Mouse (Mus musculus) right cerebral cortex, postnatal 14 days (tissue): ENCODE measurements around the gene 4931414P19Rik.

Experiments used
- DNase-seq: peaks from one replicate; pipeline ENCODE4 v3.0.0; 2022

Gene 4931414P19Rik

DNA sequence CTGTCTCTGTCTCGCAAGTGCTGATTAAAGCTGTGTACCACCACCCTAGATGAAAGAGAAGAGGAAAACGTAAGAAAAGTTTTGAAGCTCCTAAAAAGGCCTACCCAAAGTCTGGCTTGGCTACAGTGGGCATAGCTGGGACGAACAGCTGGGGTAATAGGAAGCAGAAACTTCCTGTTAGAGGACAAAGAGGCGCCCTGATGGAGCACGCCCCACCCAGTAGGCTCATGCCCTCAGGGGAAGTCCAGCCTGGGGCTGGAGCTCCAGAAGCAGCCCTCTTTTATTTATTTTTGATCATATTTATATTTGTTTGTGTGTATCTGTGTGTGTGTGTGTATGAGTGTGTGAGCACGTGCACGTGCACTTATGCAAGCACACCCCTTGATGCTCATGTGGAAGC, 26.2 kb downstream of the 4931414P19Rik start:
- DNase-seq: no peak

DNA sequence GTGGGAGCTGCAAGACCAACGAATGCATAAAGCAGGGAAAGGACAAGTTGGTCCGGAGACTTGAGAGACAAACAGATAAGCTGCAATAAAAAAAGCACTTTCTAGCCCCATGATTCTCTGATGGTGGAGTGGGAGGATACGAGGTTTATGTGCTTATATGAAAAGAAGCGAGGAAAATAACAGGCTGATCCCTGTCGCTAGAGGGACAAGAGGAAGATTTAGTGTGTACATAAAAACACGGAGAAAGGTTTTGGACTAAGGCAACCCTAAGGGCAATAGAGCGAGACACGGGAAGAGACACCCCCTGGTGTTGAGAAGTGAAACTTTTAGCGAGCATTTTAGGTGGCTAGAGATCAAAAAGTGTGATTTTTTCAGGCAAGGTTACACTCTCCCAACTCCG, 27.7 kb downstream of the 4931414P19Rik start:
- DNase-seq: no peak

DNA sequence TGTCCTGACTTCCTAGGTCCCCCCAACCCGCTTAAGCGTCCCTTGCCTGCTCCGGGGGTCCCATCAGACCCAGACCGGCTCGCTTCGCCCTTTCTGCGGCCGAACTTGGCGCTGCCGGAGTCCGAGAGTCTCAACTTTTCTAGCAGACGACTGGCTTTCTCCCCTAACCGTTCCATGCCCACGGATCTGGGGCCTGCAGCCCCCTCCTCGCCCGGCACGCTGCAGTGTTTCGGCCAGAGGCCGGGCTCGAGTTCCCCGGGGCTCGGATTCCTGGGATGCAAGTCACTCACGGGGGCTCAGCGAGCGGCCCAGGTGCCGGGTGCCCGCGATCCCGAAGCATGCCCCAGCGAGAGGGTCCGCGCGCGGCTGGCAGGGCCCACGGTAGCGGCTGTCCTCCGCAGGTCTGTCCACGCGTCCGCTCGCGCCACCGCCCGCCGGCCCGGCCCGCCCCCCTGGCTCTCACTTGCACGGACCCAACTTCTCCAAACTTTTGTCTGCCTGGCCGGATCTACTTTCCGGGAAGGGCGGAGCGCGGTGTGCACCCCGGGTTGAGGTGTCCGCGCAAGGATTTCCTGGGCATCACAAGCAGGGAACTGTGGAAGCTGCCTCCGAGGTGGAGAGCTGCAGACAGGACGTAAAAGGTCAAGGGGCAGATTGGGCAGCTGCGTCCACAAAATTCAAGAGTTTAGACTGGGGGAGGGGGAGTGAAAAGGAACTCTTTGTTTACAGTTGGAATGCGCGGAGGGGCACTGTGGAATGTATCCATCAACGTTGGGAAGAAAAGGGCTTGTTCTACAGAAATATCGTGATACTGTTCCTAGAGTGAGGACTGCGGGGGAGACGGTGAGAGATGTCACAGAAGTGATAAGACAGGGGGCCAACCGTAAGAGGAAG, 28.5 kb downstream of the 4931414P19Rik start, which contains the start of gene Ajuba:
TSS of gene Ajuba (minus strand) at position 470 of the 894 bp plus-strand sequence.
- DNase-seq: peak; percentile 71

DNA sequence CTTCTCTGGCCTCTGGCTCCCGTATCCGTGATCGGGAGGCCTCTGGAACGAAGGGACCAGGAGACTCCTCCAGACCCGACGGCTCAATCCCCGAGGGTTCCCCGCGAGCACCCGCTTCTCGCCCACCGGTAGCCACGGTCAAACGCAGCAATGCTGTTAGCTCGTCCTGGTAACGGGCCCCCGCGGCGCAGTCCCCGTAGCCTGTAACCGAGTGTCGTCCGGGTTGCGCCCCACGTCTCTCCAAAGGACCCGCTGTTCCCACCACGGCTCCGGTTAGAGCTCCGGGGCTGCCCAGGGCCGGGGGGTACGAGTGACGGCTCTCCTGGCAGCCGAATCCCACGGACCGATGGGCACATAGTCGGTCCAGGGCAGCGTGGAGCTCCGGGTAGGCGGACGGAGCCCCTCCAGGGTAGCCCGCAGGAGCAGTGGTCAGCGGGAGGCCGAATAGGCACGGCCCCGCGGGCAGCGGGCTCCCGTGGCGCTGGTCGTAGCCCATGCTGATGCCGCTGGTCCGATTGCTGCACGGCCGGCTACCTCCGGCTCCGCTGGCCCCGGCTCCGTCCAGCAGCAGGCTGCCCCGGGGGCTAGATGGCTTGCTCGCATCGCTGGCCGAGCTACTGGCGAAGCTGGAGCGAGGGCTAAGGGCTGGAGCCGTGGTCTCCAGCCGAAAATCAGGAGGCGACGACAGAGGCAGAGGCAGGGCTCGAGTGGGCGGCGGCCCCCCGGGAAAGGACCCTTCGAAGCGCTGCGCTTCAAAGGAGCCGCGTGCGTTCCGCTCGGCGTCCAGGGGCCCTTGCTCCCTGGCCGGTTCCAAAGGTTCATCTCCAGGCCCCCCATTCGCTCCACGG, 29.3 kb downstream of the 4931414P19Rik start:
- DNase-seq: no peak

- DNase-seq: peak; percentile 46
Measured at GRCm38 (mm10) chr14:54575631-54576030, 30.2 kb downstream of the 4931414P19Rik start.

DNA sequence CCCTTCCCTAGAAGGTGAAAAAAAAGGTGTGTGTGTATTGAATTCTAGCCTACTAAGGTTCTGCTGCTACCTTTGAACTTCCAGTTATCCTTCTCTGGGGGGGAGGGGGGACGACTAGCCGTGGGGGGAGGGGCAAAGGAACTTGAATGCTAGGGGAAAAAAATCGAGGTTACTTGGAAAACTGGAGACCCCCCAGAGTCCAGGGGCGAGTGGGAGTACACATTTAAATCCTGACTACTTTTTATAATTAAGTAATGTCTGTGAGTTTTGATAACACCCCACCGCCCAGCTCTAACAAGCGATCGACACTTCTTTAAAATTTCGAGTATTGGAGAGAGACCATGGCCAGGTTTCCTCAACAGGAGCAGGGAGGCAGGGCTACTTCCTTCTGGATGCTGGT, 30.8 kb downstream of the 4931414P19Rik start:
- DNase-seq: no peak

- DNase-seq: no peak
Measured at GRCm38 (mm10) chr14:54574253-54574652, 31.5 kb downstream of the 4931414P19Rik start.

- no peak for DNase-seq
Measured at GRCm38 (mm10) chr14:54572790-54573736, 32.7 kb downstream of the 4931414P19Rik start.

- DNase-seq: no peak
Measured at GRCm38 (mm10) chr14:54572122-54572521, 33.7 kb downstream of the 4931414P19Rik start.

DNA sequence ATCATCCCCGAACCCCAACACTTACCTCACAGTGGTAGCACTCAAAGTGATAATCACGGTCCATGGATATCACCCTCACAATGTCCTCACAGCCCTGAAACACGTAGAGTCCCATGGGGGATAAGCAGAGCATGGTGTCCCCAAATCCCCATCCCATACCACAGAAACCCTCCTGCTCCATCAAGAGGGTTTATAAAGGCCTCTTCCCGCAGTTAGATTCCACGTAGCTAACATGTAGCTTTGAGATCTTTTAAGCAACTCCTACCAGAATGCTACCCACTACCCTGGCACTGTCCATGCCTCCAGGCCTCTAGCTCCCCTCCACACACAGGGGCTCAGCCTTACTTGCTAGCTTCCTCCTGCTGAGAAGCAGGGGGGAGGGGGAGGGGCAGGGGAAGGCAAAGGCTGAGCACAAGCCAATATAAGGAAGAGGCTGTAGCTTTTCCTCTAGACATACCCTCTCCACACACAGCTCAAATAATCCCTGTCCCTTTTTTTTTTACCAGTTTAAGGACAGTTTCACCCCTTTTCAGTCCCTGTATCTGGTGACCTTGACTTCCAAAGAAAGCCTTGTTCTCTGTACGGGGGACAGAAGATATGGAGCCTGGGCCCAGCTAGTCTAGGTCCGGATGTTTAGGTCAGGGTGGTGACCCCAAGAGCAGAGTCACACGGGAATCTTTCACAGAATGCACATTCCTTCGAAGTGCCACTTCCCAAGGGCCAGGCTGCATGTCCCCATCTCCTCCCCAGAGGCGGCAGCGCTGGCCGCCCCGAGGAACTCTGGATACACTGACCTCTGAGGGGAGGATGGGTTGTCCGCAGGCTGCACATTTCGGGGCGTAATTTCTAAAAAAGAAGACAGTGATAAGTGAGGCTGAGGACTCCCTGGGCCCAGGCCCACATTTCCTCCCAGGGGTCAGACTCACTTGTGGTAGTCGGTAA, 36.1 kb downstream of the 4931414P19Rik start:
- DNase-seq: no peak

DNA sequence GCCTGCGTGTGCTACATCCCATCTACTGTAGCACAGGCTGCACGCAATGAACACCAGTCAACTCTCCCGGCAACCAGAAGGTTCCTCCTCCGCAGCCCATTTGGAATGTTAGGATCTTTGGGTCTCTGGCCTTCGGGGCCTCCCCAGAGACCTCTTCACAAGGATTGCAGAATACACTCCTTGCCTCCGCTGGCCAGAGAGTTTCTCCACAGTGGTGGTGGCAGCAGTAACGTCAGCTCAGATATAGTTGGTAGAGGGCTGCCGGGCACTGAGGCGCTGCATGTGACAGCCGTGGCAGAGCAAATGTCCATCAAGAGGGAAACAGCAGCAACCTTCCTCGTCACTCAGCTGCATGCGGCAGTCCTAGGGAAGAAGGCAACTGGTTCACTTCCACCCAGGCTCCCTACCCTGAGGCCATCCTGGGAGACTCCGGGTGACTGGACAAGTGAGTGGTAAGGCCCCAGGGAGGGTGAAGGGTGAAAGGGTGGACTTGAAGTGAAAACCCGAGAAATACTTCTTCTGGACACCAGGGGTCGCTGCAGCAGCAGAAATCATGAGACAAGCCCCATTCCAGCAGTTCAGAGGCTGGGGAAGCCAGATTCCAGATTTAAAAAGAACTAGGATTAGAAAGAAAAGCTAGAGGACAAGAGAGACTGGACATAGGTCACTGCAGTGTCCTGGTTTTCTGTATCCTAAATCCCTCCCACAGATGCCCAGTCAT, 36.9 kb downstream of the 4931414P19Rik start:
- DNase-seq: peak; percentile 65

DNA sequence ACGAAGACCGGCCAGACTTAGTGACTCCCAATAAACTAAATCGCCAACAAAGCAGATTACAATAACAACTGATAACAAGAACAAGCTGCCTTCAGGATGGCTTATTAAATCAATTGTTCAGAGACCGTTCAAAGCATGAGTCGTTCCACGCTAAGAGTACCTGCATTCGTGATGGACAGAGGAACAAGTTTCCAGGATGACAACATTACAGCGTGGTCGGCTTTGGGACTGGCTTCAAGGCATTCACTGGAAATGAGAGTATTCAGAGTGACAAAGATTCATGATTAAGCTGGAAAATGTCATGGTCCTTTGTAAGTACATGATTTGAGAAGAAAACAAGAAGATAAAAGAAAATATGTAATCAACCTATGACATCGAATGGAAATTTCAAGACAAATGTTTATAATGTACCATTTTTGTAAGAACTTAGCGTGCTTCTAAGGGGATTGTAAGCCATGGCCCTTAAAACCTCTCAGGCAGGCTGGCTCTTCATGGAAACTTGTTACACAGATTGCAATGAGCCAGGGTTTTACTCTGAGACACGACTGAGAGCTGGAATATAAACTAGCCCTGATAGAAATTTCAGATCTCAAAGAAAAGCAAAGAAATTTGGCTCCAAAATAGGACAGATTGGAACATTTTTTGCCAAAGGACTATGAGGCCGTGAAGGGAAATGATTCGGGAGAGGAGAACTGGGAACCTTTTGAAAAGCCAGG, 45.1 kb downstream of the 4931414P19Rik start:
- no peak for DNase-seq

GRCm38 (mm10) chr14:54557330-54557729, 48.5 kb downstream of the 4931414P19Rik start:
- DNase-seq: no peak

- DNase-seq: peak; percentile 65
Measured at GRCm38 (mm10) chr14:54553975-54554769, 51.6 kb downstream of the 4931414P19Rik start, which contains the start of gene Haus4. Gene Haus4 (minus strand): TSS chr14:54554616.

- DNase-seq: no peak
Measured at GRCm38 (mm10) chr14:54553454-54553974, 52.3 kb downstream of the 4931414P19Rik start.

DNA sequence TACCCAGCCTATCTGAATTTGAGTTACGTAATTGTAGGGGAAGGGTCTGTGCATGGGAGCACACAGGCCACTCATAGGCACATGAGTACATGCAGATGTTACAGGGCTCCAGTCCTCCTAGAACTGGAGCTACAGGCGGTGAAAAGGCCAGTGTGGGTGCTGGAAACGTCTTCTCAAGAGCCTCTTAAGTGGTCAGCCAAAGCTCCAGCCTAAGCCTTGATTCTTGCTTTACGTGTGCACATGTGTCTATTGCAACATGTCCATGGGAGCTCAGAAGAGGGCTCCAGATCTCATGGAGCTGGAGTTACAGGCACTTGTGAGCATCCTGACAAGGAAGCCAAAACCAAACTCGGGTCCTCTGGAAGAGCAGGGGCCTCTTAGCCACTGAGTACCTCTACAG, 61.1 kb downstream of the 4931414P19Rik start:
- no peak for DNase-seq

DNA sequence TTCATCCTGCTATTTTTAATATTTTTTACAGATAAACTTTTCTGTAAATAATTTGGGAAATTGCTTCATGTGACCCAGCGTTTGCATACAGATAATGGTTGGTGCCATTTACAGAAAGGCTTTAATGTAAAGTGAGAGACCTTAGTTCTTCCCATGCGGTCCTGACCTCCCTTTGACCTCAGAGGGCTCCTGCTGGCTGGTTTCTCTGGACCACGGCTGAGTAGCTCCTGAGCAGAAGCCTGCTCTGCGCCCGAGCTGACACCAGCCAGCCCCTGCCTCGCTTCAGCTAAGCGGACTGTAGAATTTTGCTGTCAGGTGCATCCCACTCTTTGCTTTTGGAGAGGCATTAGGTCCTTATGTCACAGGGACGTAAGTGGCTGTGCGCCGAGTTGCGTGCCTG, 65.0 kb downstream of the 4931414P19Rik start:
- no peak for DNase-seq

DNA sequence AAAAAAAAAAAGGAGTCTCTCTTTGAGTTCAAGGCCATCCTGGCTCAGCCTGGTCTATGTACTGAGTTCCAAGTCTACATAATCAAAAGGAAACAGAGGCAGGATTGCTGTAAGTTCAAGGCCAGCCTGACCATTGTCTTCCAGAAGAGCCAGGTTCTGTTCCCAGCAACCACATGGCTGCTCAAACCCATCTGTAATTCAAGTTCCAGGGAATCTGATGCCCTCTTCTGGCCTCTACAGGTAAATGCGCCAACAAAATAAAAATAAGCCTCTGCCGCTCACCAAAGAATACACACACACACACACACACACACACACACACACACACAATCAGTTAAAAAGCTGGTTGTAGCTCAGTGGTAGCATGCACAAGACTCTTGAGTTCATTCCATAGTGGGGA, 67.2 kb downstream of the 4931414P19Rik start:
- no peak for DNase-seq
